Mouse (Mus musculus) cerebellum, adult 2 months (tissue): ENCODE results near the gene Gm3015.
"Not testable (repeated sequence)": the region's sequence is repeated elsewhere in the genome, so short reads cannot be mapped to it uniquely, and the experiment has no call there.

Experiments
- CTCF ChIP-seq: fragments of 200-500 bp; IDR thresholded peaks from 2 replicates; pipeline ENCODE4 v1.5.1; 2011; ENCODE audit warnings: low read depth, mild to moderate bottlenecking, control low read depth, low read length, moderate library complexity, borderline replicate concordance; ENCODE audit not compliant: insufficient read depth
- POLR2A ChIP-seq: fragments of 200-500 bp; IDR thresholded peaks from 2 replicates; pipeline ENCODE4 v1.6.1; 2011; ENCODE audit warnings: low read length, control low read depth, borderline replicate concordance; ENCODE audit not compliant: insufficient read depth

DNA sequence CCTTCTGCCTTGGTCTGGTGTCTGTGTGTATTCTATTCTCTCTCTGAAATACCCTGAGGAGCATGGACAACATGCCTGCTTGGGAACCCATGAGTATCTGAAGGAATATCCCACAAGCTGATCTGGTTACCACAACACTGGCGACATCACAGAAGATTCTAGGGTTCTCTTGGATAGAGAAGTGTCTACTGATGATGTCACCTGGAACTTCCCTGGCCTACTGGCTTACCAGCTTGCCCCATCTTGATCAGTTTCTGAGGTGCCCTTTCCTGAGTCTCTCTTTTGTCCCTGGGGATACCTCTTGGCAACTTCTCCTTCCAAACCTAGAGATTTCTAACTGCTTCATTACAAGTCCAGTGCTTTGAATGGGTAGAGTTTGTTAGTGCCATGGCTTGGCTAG lies at the start of gene Gm3015:
- TF ChIP-seq POLR2A, CTCF: not testable (repeated sequence)
